In the genomic region with DNA sequence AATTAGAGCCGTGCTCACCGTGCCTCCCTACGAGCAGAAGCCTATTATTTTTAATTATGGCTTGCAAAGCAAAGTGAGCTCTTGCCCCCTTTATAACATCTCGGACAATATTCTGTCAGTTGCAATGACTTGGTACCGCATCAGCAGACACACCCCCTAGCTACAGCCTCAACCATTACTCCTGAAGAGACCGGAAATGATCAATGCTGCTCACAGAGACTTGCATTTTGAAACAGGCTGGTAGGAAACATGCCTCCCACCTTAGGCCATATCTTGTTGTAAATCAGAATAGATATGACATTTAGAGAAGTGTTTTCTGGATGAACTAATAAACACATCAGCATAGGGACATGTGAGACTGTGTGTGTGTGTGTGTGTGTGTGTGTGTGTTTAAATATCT, we compare ENCODE assay signal across 17 mouse cellular contexts.
DNase-seq lines count a peak whose midpoint lies in the region; ATAC-seq lines count a peak whose summit lies in the region.
"Had no signal": no experiment of that assay in that cellular context is flagged by ENCODE, and none has a peak within 500 bp of the region (broad histone marks: within the 10 kb centered on the region; RNA-seq: fewer than 3 reads in every experiment).

No protein-coding gene starts in this region.

- peak; percentile 40 for DNase-seq in CD4-positive, CD25-positive, alpha-beta regulatory T cell, adult 2 months (ENCODE audit: low read depth, low spot score)
- no peak for DNase-seq in T-cell, adult 2 months (ENCODE audit: low spot score)
- no peak for DNase-seq in lung, postnatal 36 days
- no peak for DNase-seq in left cerebral cortex, postnatal 4 days
- DNase-seq: adrenal gland, adult 8-10 months; adrenal gland, postnatal 14 days; adrenal gland, postnatal 36 days; cerebellum, adult 11-12 months; cerebellum, adult 2 months; cerebellum, adult 9-10 months; cerebellum, postnatal 10 days; cerebellum, postnatal 25 days had no signal

- intact Hi-C loops in left cerebral cortex, postnatal 4 days (cut with DNase I) = no loop called here

- peak; percentile 59 for ATAC-seq in activated CD4-positive, CD25-positive, alpha-beta regulatory T cell, adult 4 months
- ATAC-seq in inflammation-experienced regulatory T-cells, adult 6 months = peak; percentile 71
- ATAC-seq: forebrain, embryonic 13.5 days; forebrain, embryonic 16.5 days; Patski had no signal
